Mouse (Mus musculus) testis, adult 2 months (tissue): ENCODE results near the gene Notch4.

ENCODE experiments used
- CTCF ChIP-seq: fragments of 200-500 bp; IDR thresholded peaks from 2 replicates; pipeline ENCODE4 v1.5.1; 2012; ENCODE audit warnings: low read depth, mild to moderate bottlenecking, inconsistent platforms, low read length, moderate library complexity; ENCODE audit not compliant: control insufficient read depth, insufficient read depth, insufficient replicate concordance
- POLR2A ChIP-seq: fragments of 200-500 bp; IDR thresholded peaks from 2 replicates; pipeline ENCODE4 v1.6.1; 2012; ENCODE audit warnings: low read depth, mild to moderate bottlenecking, inconsistent platforms, low read length, moderate library complexity; ENCODE audit not compliant: control insufficient read depth

DNA sequence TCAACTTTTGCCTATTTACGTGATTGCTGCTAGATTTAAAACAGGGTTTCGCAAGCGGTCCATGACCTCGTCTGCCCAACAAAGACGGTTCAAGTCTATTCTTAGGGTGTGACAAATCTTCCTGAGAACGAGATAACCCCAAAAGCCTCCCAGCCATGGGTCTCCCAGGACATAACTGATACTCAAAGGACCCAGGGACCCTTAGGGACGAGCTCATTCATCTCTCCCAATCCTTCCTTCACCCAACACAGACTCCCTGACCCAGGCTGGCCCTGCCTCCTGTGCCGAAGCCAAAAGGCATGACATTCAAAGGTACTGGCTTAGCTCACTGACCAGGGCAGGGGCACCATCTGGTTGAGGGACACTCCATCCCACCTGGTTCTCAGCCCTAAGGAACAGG lies 7.7 kb upstream of the Notch4 start:
- TF ChIP-seq CTCF (no peak), POLR2A (no peak)
